Mouse (Mus musculus) inflammation-experienced regulatory T-cells, adult 6 months (primary cell): ENCODE measurements around the gene Sppl3. TPM values are rescaled to one million over a fixed set of nuclear protein-coding genes. Genes with fewer than 3 reads are reported as not detected.
"Not testable (repeated sequence)": the region's sequence is repeated elsewhere in the genome, so short reads cannot be mapped to it uniquely, and the experiment has no call there.

ENCODE experiments used
- ATAC-seq: one replicate; pipeline ENCODE4 v1.8.0; 2017
- polyA plus RNA-seq, 3 experiments: library from polyadenylated mRNA; unstranded; fragments of 100-300 nt; shearing (Covaris generic); gene quantifications; one replicate each; pipeline ENCODE4 v1.2.1; 2017

Sppl3 gene
- polyA plus RNA-seq, 3 experiments from 2014 or later = 13.6 to 17.2 (median 15.0) TPM

GRCm38 (mm10) chr5:115040756-115041155, 29.8 kb downstream of the Sppl3 start:
- no peak for ATAC-seq

GRCm38 (mm10) chr5:115043626-115044025, 32.7 kb downstream of the Sppl3 start:
- no peak for ATAC-seq

GRCm38 (mm10) chr5:115045146-115045677, 34.3 kb downstream of the Sppl3 start:
- no peak for ATAC-seq

DNA sequence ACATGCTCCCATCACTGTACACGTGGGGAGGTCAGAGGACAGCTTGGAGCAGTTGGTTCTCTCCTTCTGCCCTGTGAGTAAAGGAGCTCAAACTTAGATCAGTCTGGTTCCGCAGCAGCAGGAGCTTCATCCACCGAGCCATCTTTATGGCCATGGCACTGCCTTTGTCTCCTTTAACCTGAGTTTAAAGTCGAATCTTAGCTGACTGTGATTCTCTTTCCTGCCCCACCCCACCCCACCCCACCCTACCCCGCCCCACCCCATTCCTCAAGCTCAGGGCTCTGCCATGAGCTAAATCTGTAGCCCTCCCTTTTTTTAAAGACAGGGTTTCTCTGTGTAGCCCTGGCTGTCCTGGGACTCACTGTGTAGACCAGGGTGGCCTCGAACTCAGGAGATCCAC, 38.8 kb downstream of the Sppl3 start:
- no peak for ATAC-seq

DNA sequence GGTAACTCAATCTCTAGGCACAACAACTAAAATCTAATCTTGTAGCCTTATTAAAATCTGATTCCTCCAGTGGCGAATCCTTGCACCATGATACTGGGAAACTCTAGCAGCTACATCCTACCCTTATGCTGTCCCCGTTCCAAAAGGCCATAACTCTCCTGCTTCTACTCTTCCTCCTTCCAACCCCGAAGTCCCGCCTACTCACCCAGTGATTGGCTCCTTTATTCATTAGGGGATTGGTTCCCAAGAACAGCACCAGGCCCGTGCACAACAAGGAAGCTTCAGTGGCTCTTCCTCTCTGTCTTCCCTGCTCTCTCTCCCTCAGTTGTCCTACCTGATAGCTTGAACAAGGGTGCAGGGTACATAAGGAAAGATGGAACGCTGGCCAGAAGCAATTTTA, 39.8 kb downstream of the Sppl3 start:
- ATAC-seq = no peak

DNA sequence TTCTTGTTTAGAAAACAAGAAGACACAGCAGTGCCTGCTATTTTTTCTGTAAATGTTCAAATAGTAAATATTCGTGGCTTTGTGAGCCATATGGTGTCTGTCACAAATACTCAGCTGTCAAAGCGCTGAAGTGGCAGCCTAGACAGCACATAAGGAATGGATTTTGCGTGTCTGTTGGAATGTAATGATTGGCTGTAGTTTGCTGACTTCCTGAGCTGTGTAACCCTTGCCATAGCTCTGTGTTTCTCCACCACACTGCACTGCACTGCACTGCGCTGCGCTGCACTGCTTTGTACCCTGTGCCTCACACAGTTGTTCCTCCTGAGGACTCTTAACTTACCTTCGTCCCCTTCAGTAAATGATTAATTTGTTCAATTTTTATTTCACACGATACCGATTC, 41.6 kb downstream of the Sppl3 start:
- ATAC-seq = no peak

DNA sequence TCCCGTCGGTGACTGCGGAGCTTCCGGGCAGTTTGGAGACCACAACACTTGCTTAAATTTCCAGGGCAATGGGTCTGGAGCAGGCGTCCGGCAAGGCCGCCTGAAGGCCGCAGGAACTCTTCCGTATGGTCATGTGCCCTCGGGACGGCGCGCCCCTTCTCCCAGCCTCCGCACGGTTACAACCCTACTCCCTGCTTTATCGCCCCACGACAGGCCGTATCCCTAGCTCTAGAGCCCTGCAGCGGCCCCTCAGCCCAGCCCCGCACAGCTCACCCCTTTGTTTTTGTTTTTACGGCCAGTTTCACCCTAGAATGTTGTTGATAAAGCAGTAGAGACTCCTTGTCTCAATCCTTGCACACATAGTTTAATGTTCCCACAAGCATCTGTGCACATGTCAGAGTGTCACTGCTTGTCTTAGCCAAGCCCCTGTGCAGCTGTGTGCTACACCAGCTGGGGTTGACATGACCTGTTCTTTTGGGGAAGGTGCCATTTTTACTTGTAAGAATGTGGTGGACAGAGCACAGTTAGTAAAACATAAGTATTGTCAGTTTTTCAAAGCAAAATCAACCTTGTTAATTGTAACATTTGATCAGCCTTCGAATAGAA, 43.0 kb downstream of the Sppl3 start:
- ATAC-seq = no peak

DNA sequence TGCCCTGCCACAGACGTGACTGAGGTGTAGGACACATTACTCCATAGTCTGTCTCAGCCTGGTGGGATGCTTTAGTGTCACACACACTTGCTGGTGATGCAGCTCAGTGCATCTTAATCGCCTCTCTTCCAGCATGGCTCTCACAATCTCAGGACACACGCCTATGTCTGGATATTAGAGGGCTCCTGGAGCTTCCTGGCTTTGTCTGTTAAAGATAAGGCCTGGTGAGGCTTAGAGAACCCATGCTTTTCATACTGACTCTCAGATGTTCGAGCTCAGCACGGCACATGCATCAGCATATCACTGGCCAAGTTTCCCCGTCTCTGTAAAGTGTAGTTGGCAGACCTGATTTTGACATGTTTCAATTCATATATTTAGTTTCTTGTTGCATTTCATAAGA, 44.5 kb downstream of the Sppl3 start:
- ATAC-seq = no peak

DNA sequence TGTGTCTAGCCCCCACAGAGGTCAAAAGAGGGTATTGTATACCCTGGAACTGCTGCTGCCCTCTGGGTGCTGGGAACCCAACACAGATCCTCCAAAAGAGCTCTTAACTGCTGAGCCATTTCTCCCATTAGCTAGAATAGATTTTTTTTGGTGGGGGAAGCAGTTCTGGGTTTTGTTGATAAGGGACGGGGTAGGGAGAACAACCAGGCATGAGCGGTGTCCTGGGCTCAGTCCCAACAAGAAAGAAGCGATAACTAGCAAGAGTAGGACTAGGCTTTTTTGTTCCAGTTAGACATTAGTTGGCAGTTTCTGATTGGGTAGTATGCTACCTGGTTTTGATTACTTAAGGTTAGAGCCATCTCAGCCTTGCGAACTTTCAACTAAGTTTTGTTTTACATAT, 46.2 kb downstream of the Sppl3 start:
- ATAC-seq = no peak

DNA sequence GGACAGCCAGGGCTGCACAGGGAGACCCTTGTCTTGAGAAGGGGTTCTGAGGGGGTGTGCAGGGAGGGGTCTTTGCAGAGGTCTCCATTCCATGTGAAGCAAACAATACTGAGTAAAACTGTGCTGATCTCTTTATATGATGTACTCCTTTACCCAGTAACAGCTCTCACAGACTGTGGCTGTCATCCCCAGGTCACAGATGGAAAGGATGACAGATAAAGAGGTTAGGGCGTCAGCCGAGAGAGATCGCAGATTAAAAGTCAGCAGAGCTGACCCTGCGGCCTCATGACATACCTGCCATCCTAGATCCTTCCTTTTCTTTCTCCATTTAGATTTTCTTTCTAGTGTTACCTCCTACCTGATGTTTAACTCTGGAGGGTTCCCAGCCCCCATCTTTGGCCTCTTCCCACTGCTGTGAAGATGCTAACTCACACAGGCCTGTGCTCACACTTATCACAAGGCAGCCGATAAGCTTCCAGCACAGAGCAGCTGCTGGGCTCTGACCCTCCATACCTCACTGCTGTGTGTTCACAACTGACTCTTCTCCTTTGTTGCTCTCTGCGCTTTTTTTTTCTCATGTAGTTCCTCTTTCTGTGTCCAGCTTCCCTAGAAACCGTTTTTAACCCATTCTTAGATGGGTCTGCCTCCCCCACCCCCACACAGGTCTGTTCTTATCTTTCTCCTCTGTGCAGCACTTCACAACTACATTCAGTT, 47.8 kb downstream of the Sppl3 start:
- ATAC-seq = no peak

DNA sequence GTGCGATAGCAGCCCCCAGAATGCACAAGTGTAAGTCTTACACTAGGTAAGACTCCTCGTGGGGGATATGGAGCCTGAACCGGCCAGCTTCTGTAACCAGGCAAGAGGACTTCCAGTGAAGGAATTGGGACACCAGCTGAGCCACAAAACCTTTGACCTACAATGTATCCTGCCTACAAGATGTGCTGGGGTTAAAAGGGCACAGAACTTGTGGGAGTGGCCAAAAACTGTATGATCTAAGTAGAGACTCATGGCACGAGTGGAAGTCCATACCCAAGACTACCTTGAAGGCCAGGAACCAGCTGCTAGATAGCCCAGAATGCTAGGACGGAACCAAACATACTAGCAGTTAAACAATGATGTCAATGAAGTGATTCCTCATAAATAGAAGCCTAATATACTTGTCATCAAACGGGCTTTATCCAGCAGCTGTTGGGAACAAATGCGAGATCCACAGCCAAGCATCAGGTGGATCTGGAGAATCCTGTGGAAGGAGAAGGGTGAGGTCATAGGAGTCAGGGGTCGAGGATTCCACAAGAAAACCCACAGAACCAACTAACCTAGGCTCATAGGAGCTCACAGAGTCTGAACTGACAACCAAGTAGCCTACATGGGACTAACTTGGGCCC, 49.2 kb downstream of the Sppl3 start:
- ATAC-seq = no peak

- no peak for ATAC-seq
Measured at GRCm38 (mm10) chr5:115060977-115061376, 50.0 kb downstream of the Sppl3 start.

DNA sequence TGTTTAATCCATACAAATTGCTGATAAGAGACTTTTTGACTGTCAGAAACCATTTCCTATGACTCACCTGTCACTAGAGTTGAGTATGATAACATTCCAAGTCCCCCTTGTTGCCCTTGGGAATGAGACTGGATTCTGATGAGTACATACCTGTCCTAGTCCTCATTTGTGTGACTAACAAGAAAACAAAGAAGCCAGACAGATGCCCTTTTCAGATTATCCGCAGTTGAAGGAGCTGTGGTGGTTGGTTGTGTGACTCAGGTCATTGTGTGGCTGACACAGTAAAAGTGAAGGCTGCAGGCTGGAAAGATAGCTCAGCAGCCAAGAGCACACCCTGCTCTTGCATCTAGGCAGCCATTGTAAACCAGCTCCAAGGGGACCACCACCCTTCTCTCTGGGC, 51.6 kb downstream of the Sppl3 start:
- no peak for ATAC-seq

- no peak for ATAC-seq
Measured at GRCm38 (mm10) chr5:115063391-115063790, 52.5 kb downstream of the Sppl3 start.

GRCm38 (mm10) chr5:115066245-115066644, 55.3 kb downstream of the Sppl3 start:
- no peak for ATAC-seq

DNA sequence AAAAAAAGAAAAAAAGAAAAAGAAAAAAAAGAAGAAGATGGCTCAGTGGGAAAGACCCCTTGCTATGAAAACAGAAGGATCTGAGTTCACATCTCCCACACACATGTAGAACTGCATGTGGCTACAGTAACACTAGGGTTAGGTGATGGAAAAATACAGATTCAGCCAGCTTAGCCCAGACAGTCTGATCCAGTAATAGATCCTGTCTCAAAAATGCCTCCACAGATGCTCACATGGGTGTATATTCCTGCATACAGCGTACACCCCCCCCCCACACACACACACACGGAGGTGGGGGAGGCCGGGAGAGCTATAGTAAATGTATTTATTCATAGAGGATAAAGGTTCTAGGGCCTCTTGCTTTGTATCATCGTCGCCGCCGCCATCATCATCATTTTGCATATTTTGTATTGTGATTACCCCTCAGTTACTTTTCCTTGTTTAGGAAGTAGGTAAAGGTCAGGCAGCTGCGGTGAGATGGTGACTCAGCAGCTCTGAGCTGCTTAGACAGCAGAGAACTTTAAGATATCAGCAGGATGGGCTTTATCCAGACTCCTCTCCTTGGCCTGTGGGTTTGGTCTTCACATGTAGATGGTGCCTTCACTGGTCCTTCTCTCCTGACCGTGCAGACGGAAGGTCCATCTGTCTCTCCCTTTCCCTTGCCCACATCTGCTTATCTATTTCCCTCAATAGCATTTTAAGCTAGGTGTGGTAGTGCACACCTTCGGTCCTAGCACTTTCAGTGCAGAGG, 57.9 kb downstream of the Sppl3 start:
- no peak for ATAC-seq

DNA sequence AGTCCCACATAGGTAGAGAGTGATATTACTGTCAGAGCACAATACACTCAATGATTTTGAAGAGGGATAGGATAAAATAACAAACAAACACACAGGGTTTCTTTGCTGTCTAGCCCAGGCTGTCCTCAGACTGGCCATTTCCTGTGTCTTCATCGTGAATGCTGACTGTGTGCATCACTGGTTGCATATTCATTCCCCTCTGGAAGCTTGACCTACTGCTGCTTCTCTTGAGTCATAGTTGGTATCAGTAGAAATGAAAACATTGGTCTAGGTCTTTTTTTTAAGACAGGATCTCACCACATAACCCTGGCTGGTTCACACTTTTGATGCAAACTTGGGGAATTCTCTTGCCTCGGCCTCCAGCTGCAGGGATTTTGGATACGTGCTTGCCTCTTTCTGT, 58.7 kb downstream of the Sppl3 start:
- ATAC-seq = no peak

DNA sequence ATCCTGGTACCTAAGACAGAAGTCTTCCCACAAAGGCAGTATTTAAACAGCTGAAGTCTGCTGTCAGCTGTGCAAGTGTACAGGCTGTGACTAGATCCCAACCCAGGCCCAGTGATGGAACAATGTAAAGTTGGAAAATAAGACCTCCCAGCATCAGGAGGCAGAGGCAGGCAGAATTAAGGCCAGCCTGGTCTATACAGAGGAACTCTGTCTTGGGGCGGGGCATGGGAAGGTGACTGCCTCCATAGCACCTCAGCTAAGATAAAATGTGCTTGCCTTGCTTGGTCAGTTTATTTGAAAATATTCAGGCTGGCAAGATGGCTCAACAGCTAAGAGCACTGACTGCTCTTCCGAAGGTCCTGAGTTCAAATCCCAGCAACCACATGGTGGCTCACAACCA, 59.5 kb downstream of the Sppl3 start:
- ATAC-seq = no peak

DNA sequence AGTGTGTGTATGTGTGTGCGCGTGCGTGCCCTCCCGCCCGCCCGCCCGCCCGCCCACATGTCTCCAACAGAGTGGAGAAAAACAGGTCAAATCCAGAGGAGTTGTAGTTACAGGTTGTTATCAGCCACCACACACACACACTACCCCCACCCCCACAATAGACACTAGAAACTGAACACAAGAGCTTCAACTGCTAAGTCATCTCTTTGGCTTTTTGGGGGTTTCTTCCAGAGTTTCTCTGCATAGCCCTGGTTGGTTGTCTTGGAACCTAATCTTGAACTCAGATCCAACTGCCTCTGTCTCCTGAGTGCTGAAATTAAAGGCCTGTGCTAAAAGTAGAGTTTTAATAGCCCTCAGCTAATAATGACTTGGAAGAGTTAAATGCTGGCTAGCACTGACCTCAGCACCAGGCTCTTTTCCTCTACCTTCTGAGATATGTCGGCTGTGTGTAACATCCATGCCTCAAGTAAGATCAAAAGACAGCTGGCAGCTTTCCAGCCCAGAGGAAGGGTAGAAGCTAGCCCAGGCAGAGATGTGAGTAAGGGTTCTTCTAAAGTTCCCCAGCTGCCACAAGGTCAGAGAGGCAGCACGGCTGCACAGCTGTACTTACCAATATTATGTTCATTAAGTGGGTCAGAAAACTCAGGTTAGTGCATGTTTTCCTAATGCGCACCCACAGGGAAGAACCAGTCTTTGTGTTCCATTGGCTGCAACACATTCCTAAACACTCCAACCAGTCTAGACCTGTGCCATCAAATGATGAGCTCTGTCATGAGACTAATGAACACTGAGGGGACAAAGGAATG, 60.4 kb downstream of the Sppl3 start:
- ATAC-seq = no peak

DNA sequence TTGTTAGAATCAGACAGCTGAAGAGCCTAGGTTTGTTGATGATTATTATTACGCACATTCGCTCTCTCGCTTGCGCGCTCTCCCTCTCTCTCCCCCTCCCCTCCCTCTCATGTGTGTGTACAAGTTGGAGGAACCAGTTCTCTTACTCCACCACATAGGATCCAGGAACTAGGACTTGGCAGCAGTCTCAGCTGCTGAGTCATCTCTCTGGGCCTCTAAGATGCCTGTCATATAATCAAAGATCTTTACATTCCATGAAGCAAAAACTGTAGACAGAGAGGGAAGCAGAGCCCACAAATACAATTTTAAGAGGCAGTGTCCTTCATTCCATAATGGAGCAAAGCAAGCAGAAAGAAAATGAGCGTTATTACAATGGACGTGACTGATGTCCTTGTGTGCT, 61.2 kb downstream of the Sppl3 start:
- no peak for ATAC-seq

GRCm38 (mm10) chr5:115073306-115073705, 62.4 kb downstream of the Sppl3 start:
- ATAC-seq = not testable (repeated sequence)

DNA sequence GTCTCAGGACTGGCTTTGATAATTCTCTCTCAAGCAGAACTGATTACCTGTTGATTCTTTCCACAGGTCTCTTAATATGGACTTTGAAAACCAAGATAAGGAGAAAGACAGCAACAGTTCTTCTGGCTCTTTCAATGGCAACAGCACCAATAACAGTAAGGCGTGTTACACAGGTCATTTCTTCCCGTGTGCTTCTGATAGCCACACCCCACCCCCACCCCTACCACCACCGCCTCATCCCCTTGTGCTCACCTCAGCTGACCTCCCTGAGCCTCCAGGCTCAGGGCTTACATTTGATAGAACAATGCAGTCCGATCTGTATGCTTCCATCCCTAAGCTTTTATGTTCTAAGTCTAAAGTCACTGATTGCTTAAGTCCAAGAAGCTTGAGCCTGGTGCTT, 63.8 kb downstream of the Sppl3 start:
- ATAC-seq = no peak
